Mouse (Mus musculus) adrenal gland, postnatal 14 days (tissue): Measurements from ENCODE around the gene Lemd1. TPM values are rescaled to one million over a fixed set of nuclear protein-coding genes. Genes with fewer than 3 reads are reported as not detected.
A peak's percentile ranks its signal among the peaks of the same experiment; 100 is the strongest.

Experiments used
- DNase-seq: peaks from one replicate; pipeline ENCODE4 v3.0.0; 2021; ENCODE audit warnings: mixed read lengths
- microRNA-seq, 2 experiments: library from miRNA; unstranded; fragments of <30 nt; microRNA quantifications; one replicate each; pipeline ENCODE4 v1.2.0; 2021
- total RNA-seq: library from RNA; stranded (reverse); gene quantifications from 2 replicates; pipeline ENCODE4 v1.2.3, GENCODE M21; 2021

The Lemd1 gene
- total RNA-seq, 1 experiment from 2014 or later, result not detected

GRCm38 (mm10) chr1:132292318-132293129, 101.3 kb downstream of the Lemd1 start:
- peak; percentile 71 for DNase-seq

DNA sequence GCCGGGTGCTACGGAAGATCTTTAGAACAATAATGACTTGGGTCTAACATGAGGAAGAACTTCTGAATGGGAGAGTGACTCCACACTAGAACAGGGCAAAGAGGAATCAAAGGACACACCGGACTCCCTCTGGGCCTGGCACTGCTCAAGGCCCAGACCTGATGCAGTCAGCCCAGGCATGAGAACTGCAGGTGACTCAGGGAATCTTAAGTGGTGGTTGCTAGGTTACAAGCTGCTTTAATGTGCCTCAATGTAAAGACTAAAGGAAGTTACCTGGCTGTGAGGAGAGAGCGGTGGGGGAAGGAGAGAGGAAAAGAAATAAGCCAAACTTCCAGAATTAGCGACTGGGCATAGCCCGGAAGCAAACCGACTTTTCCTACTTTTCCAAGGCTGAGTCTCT, 104.3 kb downstream of the Lemd1 start:
- DNase-seq, result no peak

DNA sequence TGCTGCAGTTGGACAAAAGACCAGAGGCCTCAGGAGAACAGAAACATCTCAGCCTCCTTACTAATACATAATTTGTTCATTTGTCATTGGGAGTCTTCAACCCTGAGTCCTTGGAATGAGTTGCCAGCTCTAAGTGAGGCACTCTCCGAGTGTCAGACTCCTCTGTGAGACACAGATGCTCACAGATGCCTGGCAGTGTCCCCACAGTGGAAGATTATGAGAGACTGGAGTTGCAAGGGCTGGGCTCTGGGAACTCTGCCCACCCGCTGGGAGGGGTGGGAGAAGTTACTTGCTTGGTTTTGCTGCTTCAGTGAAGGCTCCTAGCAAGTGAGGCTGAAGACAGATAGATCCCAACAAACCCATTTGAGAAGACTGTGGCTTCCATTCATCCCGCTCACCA, 104.8 kb downstream of the Lemd1 start:
- peak; percentile 78 for DNase-seq

DNA sequence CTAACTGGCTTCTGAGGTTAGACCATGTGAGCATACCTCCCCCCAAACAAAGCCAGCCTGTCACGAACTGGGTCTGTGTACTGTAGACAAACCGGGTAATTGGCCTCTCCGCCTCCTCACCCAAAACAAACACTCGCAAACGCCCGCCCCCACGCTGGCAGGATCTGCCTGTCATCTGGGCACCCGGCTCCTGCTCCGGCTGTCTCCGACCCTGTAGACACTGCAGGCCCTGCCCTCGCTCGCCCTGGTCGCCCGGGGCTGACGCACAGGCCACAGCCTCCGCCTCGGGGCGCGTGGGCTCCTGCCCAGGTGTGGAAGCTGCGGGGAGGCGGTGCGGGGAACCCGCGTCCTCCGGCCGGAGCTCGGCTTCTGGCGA, 107.2 kb downstream of the Lemd1 start, which contains the start of gene Klhdc8a:
Klhdc8a (plus strand) TSS at position 202 of the 376 bp plus-strand sequence.
- peak; percentile 91 for DNase-seq

DNA sequence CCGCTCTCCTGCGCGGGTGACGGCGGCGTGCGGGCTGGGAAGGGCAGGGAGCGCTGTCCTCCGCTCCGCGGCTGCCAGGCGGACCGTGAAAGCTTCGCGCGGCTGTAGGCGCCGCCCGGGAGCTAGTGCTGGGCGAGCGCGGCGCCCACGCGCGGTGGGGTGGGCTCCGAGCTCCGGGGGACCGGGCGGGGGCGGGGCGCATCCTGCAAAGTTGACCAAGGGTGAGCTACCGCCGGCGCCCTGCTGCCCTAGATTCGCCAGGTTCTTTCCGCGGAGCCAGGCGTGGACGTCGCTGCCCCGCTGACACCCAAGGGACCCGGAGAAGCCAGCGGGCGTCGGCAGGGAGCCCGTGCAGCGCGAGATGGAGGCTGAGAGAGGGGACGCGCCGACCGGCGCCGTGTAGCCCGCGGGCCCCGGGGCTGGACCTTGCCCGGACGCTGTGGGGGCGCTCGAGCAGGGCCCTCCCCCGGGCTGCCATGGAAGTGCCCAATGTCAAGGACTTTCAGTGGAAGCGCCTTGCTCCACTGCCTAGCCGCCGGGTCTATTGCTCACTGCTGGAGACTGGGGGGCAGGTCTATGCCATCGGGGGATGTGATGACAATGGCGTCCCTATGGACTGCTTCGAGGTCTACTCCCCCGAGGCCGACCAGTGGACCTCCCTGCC, 107.7 kb downstream of the Lemd1 start:
- DNase-seq, result peak; percentile 81

- DNase-seq, result peak; percentile 68
These were observed 108.5 kb downstream of the Lemd1 start for GRCm38 (mm10) chr1:132299744-132300143.

GRCm38 (mm10) chr1:132301242-132301641, 110.0 kb downstream of the Lemd1 start:
- DNase-seq, result peak; percentile 33

GRCm38 (mm10) chr1:132302341-132302866, 111.2 kb downstream of the Lemd1 start:
- peak; percentile 63 for DNase-seq

DNA sequence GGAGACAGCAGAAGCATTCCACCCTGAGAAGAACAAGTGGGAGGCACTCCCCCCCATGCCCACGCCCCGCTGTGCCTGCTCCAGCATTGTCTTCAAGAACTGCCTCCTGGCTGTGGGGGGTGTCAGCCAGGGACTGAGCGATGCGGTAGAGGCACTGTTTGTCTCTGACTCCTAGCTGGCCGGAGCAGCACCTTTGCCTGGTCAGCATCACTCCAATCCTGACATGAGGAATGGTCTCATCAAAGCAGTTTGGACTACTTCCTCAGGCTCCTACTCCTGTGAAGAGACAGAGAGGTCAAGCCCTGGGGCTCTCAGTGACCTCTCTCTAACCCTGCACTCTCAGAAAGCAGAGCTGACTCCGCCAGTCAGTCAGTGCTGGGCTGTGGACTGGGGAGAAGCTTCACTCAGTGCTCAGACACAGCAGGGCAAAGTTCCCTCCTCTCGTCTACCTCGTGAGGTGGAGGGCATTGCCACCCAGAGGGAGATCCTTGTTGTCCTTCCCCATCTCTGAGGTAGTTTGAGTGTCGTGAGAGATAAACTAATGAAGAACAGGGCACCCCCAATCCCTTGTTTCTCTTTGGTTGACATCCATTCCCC, 113.5 kb downstream of the Lemd1 start:
- peak; percentile 25 for DNase-seq

DNA sequence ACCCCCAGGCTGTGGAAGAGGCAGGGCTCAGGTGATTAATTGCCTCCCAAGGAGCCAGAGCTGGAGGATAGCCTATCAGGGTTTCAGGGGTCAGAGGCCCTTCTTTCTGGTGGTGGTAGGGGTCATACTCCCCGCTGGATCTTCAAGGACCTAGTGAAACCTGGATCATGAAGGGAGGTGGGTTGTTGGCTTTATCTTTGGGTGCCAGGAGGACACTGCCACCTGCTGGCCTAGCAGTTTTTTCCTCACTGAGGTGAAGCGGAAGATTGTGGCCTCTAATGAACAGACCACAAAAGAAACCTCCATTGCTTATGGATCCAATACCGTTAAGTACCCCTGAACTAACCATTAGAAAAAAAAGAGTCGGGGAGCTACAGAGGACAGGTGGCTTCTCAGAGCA, 114.9 kb downstream of the Lemd1 start:
- DNase-seq, result peak; percentile 82

- DNase-seq, result no peak
These were observed 115.6 kb downstream of the Lemd1 start for GRCm38 (mm10) chr1:132306808-132307207.

DNA sequence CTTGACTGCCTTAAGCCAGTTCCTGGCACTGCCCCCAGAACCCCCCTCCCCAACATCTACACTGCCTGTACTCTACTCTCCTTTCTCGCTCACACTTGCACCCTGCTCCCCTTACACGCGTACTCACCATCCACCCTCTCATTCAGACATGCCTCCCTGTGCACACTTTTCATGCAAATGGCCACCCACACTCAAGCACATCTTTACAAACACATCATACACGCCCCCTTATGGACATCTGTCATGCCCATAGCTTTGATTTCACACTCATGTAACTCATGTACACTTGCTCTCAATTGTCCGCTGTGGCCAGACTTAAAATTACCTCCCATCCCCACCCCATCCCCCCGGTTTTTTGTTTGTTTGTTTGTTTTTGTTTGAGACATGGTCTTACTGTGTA, 116.7 kb downstream of the Lemd1 start:
- no peak for DNase-seq

DNA sequence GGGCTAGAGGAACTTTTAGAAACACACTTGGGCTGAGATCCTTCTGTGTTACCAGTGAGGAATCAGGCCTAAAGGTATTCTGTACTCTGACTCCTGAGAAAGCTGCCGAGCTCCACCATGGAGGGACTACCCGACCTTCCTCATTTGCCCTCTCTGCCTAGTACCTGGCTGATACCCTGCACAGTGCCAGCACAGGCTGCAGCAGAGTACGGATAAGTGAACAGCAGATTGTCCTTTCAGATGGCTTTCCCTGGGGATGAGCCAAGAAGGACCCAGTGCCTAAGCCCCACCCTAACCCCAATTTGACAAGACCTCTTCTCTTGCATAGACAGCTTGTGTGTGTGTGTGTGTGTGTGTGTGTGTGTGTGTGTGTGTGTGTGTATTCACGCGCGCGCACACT, 117.4 kb downstream of the Lemd1 start:
- no peak for DNase-seq

Small RNAs within 50 kb of the gene (microRNA-seq; reads per million reads assigned to microRNA genes)
- gene Mir135b, result 6.9 to 14.5 reads per million in 2 experiments

Other genes with a start within 250 kb of the Lemd1 start
- 15.5 and 18.3 TPM in 2 replicates for gene Slc45a3, start 228.5 kb upstream of the Lemd1 start, total RNA-seq
- gene Elk4, start 183.8 kb upstream of the Lemd1 start, total RNA-seq, result 116 and 135 TPM in 2 replicates
- gene Mfsd4a, start 123.4 kb upstream of the Lemd1 start, total RNA-seq, result 7.3 and 7.9 TPM in 2 replicates
- 16.7 and 17.9 TPM in 2 replicates for gene Cdk18, start 51.7 kb upstream of the Lemd1 start, total RNA-seq
- 0.11 and 0.15 TPM in 2 replicates for gene AC124108.1, start within 50 bp of the Lemd1 start, total RNA-seq
- not detected in 2 replicates for gene Gm10188, start 38.3 kb downstream of the Lemd1 start, total RNA-seq
- 64.1 and 71.4 TPM in 2 replicates for gene Klhdc8a, start 107.2 kb downstream of the Lemd1 start, total RNA-seq
- 3.7 and 5.6 TPM in 2 replicates for gene Nuak2, start 124.7 kb downstream of the Lemd1 start, total RNA-seq
- 12.1 and 26.9 TPM in 2 replicates for gene Tmcc2, start 199.8 kb downstream of the Lemd1 start, total RNA-seq
- 20.1 and 23.2 TPM in 2 replicates for gene Dstyk, start 226.1 kb downstream of the Lemd1 start, total RNA-seq